Mouse (Mus musculus): ENCODE measurements around the gene Otp. TPM values are rescaled to one million over a fixed set of nuclear protein-coding genes. Genes with fewer than 3 reads are reported as not detected.

Gene Otp
- polyA plus RNA-seq, 1 experiment from 2014 or later, result 0.47 TPM

DNA sequence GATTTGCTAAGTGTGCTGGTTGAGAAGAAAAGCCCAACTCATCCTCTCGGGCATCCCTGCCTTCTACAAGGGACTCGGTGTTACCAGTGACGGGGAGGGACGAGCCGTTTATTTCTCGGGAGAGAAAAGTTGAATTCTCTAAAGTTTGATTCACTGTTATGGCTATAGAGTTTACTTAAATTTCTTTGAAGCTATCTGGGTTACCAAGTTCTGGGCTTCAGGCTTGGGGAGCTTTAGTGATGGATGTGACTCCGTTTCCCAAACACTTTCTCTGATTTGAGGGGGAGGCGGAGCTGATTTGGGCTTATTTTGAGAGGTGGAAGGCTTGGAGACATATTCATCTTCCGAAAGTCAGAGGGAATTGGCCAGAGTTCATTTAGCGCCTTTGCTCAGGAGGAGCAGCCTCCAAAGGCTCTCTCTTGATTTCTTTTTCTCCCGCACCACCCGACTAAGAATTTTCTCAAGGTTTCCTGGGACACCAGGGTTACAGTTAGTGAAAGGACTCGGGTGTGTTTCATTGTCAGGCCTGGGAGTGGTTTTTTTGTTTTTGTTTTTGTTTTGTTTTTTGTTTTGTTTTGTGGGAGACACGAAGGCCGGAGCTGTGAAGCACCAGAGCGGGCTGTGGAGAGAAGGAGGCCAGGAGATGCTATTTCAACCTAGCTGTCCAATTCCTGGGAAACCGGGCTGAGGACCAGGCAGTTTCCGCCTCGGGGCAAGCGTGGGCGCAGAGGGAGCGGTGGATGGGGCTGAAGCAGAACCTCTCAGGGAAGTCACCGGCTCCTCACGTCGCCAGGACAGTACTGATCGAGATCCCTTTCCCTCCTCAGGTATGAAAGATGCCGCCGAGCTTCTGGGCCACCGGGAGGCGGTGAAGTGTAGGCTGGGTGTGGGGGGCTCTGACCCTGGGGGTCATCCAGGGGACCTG is 1.1 kb downstream of the Otp start:
- no peak overlapping the region for H3K27ac ChIP-seq (replicated peaks)
- peak; percentile 42 for DNase-seq (ENCODE audit: low spot score)
- H3K36me3 ChIP-seq (replicated peaks), result no peaks in the 10 kb centered on the region
- no peaks in the 10 kb centered on the region for H3K9me3 ChIP-seq
- WGBS, result under 1% methylated on average over 30 of the region's 30 CpGs
- H3K4me3 ChIP-seq, result no peak overlapping the region
- H3K4me1 ChIP-seq, result peaks cover 18% of the 10 kb centered on the region
- H3K27me3 ChIP-seq (replicated peaks; ENCODE audit: low read depth, poor library complexity, severe bottlenecking), result peaks cover 100% of the 10 kb centered on the region

DNA sequence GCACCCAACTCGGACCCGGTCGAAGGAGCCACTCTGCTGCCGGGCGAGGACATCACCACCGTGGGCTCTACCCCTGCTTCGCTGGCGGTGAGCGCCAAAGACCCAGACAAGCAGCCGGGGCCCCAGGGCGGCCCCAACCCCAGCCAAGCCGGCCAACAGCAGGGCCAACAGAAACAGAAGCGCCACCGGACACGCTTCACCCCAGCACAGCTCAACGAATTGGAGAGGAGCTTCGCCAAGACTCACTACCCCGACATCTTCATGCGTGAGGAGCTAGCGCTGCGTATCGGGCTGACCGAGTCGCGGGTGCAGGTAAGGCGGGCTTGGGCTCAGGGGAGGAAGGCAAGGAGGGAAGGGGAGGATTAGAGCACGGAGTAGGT is 1.8 kb downstream of the Otp start:
- Histone ChIP-seq H3K27me3 (replicated peaks; ENCODE audit: low read depth, poor library complexity, severe bottlenecking) (peaks cover 100% of the 10 kb centered on the region), H3K27ac (replicated peaks) (no peak overlapping the region), H3K4me1 (peaks cover 18% of the 10 kb centered on the region), H3K4me3 (no peak overlapping the region), H3K9me3 (no peaks in the 10 kb centered on the region), H3K36me3 (replicated peaks) (no peaks in the 10 kb centered on the region)
- peak; percentile 45 for DNase-seq (ENCODE audit: low spot score)
- WGBS, result under 1% methylated on average over 27 of the region's 27 CpGs

DNA sequence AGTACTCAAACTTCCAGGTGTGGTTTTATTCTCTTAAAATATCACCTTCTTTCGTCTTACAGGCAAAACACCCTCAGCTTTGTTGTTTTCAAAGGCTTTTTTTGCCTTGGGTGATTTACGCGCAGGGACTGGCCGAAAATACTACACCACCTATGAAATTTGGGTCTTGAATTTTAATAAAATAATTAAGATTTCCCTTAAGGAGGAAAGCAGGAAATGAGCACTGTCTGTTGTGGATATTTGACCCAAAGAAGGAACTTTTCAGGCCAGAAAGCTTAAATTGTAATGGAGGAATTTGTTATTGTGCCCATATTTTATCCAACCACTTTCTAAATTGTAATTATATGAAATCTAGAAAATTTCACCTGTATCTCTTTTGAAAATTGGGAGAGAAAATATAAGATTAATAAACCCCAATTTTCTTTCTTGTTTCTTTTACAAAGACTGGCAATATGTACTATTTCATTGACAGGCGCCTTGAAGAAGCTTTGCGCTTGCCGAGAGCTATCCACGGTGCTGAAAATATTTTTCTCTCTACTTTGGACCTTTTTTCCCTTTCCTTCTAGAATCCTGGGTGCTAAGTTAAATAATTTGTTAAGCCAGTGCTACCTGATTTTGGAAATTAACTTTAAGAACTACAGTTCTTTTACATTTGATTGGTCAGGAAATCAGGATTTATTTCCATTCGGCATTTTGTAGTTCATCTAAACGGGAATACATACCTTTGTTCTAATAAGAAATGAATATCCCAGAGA is 2.8 kb downstream of the Otp start:
- DNase-seq (ENCODE audit: low spot score), result no peak
- Histone ChIP-seq H3K4me3 (no peak overlapping the region), H3K27me3 (replicated peaks; ENCODE audit: low read depth, poor library complexity, severe bottlenecking) (peaks cover 100% of the 10 kb centered on the region), H3K4me1 (peaks cover 24% of the 10 kb centered on the region), H3K9me3 (no peaks in the 10 kb centered on the region), H3K27ac (replicated peaks) (no peak overlapping the region), H3K36me3 (replicated peaks) (no peaks in the 10 kb centered on the region)
- 9% methylated on average over 10 of the region's 10 CpGs for WGBS

DNA sequence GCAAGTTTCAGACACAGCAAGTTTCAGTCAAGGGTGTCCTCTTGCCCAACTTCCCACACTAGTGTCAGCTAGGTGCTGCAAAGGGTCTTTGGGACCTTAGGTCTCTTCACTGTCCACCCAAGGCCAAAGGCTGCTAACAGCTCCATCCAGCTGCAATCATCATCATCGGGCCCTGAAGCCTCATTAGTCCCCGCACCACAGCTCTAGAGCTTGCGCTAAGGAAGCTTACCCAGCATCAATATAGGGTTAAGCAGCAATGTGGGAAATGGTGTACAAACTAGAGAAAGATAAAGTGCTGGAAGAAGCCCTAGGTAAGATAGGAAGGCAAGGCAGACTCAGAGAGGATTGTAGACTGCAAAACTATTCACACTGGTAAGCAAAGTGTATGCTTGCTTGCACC is 5.8 kb downstream of the Otp start:
- peaks cover 25% of the 10 kb centered on the region for H3K4me1 ChIP-seq
- H3K4me3 ChIP-seq, result no peak overlapping the region
- peaks cover 100% of the 10 kb centered on the region for H3K27me3 ChIP-seq (replicated peaks; ENCODE audit: low read depth, poor library complexity, severe bottlenecking)
- no peaks in the 10 kb centered on the region for H3K9me3 ChIP-seq
- no peak overlapping the region for H3K27ac ChIP-seq (replicated peaks)
- no peaks in the 10 kb centered on the region for H3K36me3 ChIP-seq (replicated peaks)
- under 1% methylated on average over 3 of the region's 3 CpGs for WGBS
- DNase-seq (ENCODE audit: low spot score), result no peak

DNA sequence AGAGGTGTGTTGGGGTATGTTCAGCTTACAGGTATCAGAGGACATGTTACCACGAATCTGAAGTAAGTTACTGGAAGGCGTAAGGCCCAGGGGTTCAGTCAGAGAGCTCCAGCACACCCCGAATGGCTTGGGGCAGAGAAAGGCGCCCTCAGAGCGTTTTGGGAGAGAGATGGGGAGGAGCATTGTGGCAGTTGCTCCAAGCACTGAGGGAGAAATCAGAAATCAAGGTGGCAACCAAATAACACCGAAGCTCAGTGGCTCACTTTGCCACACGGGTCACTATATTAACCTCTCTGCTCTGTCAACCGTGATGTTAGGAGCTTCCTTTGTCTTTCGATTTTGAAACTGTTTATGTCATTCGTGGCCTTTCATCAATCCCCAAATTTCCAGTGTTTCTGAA is 6.8 kb downstream of the Otp start:
- peaks cover 23% of the 10 kb centered on the region for H3K4me1 ChIP-seq
- peaks cover 100% of the 10 kb centered on the region for H3K27me3 ChIP-seq (replicated peaks; ENCODE audit: low read depth, poor library complexity, severe bottlenecking)
- DNase-seq (ENCODE audit: low spot score), result no peak
- no peaks in the 10 kb centered on the region for H3K36me3 ChIP-seq (replicated peaks)
- no peaks in the 10 kb centered on the region for H3K9me3 ChIP-seq
- H3K27ac ChIP-seq (replicated peaks), result no peak overlapping the region
- WGBS, result 1% methylated on average over 10 of the region's 10 CpGs
- peak overlapping the region; percentile 59; the same call in 1 of the 2 replicates for H3K4me3 ChIP-seq

DNA sequence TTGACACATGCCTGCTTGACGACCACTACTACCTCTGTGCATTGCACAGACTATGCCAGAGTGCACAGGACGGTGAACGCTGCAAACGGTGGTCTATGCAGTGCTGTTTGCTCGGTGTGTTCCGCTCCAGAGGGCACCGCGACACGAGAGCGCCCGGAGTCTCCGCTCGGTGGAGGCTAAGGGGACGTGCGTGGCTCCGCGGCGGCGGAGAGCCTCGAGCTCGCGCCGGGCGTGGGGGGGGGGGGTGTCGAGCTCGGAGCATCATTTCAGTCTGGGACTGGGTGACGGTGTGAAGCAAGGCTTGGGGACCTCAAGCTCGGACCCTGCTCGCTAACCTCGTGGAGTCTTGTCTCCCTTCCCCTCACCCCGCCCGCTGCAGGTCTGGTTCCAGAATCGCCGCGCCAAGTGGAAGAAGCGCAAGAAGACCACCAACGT is 7.3 kb downstream of the Otp start:
- under 1% methylated on average over 37 of the region's 37 CpGs for WGBS
- peaks cover 100% of the 10 kb centered on the region for H3K27me3 ChIP-seq (replicated peaks; ENCODE audit: low read depth, poor library complexity, severe bottlenecking)
- H3K36me3 ChIP-seq (replicated peaks), result no peaks in the 10 kb centered on the region
- H3K4me1 ChIP-seq, result peaks cover 22% of the 10 kb centered on the region
- no peak overlapping the region for H3K27ac ChIP-seq (replicated peaks)
- H3K4me3 ChIP-seq, result peak overlapping the region; percentile 59
- no peaks in the 10 kb centered on the region for H3K9me3 ChIP-seq
- DNase-seq (ENCODE audit: low spot score), result peak; percentile 46

DNA sequence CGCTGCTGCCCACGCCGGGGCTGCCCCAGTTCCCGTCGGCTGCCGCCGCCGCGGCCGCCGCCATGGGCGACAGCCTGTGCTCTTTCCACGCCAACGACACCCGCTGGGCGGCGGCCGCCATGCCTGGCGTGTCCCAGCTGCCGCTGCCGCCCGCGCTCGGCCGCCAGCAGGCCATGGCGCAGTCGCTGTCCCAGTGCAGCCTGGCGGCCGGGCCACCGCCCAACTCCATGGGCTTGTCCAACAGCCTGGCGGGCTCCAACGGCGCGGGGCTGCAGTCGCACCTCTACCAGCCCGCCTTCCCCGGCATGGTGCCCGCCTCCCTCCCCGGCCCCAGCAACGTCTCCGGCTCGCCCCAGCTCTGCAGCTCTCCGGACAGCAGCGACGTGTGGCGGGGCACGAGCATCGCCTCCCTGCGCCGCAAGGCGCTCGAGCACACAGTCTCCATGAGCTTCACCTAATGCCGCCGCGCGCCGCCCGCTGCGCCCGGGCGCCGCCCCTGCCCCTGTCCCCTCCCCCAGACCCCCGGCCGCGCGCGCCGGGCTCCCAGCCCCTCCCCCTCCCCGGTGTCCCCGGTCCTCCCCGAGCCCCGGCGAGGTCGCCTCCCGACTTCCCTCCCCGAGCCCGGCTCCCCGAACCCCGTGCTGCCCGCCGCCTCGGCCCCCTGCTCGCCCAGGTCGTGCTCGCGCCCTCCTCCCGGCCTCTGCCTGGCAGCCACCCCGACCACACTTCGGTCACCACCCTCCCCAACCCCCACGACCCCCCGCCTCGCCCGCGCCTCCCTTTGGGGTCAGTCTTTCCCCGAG is 8.0 kb downstream of the Otp start:
- H3K4me1 ChIP-seq, result peaks cover 22% of the 10 kb centered on the region
- under 1% methylated on average over 93 of the region's 95 CpGs for WGBS
- no peaks in the 10 kb centered on the region for H3K9me3 ChIP-seq
- peaks cover 100% of the 10 kb centered on the region for H3K27me3 ChIP-seq (replicated peaks; ENCODE audit: low read depth, poor library complexity, severe bottlenecking)
- peak overlapping the region; percentile 21 for H3K27ac ChIP-seq (replicated peaks)
- peak overlapping the region; percentile 59 for H3K4me3 ChIP-seq
- peak; percentile 74 for DNase-seq (ENCODE audit: low spot score)
- no peaks in the 10 kb centered on the region for H3K36me3 ChIP-seq (replicated peaks)

DNA sequence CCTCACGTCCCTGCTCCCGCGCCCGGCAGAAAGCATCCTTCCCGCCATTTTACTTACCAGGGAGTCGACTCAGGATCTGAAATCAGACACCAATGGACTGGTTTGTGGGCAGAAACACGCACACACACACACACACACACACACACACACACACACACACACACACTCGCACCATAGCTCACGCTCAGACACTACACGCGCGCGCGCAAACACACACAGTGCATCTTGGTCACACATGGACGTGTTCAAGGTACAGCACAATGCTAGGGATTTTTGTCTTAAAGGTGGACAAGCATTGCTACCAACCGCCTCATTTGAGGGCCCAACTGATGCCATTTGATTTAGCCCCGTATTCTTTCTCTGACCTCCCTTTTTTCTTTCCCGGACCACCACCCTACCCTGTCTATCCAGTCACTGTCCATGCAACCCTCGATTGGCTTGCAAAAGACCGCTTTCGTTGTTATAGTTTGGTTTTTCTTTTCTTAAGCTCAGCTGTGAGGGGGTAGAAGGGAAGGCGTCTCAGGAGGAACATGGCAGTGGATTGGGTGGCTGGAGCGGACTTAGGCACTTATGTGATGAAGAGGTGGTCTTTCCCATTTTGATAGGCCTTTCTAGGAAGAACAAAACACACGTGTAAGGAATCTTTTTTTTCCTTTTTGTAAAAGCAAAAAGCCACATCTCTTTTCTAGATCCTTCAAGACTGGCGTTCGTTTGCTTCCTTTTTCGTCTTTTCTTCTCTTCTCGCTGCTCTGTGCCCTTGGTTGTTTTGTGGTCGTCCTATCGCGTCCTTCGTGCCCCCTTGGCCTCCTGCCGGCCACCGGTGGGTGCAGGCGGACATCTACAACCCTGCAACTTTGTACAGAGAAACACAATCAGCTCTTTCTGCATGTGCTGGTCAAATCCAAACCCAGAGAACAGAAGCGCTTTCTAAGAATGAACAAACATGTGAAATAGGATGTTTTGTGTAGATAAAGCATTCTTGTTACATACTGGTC is 8.9 kb downstream of the Otp start:
- peak; percentile 73 for DNase-seq (ENCODE audit: low spot score)
- Histone ChIP-seq H3K36me3 (replicated peaks) (no peaks in the 10 kb centered on the region), H3K27me3 (replicated peaks; ENCODE audit: low read depth, poor library complexity, severe bottlenecking) (peaks cover 100% of the 10 kb centered on the region), H3K4me3 (peak overlapping the region; percentile 59), H3K4me1 (peaks cover 22% of the 10 kb centered on the region), H3K9me3 (no peaks in the 10 kb centered on the region), H3K27ac (replicated peaks) (peak overlapping the region; percentile 21; the same call in 1 of the 2 replicates)
- 1% methylated on average over 36 of the region's 36 CpGs for WGBS

DNA sequence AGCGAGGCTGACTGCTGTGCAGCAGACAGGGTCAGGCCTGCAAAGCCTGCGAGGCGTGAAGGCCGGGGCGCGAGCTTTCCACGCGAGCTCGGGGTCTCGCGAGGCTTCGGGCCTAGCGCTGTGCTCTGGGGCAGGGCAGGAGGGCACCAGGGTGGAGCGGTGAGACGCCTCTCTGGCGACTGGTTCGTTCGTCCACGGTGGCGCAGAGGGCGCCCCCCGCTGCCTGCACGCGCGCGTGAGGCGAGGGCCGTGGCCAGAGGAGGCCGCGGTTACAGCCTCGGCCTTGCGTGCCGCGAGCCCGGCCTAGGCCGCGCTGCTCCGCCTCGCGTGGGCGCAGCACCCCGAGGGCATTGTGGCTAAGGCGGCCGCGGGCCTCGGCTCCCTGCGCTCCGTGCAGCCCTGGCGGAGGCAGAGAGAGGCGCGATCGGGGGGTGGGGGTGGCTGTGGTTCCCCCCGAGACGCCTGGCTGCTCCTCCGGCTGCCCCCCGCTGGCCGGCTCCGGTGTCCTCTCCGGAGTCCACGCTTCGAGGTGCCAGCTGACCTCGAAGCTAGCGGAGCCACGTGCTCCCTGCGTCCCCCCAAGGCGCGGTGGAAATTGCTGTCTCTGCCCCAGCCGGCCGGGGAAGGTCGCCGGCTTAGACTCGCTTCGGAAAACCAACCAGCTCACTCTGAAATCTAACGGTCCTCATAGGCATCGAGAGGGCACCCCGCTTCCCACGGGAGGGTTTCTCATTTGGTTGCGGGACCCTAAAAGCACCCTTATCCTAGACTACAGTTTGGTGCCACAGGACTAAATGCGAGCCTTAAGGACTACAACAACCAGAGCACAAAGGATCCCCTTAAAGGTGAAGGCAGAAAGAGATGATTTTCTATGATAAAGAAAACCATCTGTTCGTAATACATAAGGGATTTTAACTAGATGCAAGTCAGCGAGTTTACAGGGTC is 10.2 kb downstream of the Otp start:
- no peak overlapping the region for H3K27ac ChIP-seq (replicated peaks)
- no peaks in the 10 kb centered on the region for H3K9me3 ChIP-seq
- peaks cover 99% of the 10 kb centered on the region for H3K27me3 ChIP-seq (replicated peaks; ENCODE audit: low read depth, poor library complexity, severe bottlenecking)
- no peaks in the 10 kb centered on the region for H3K36me3 ChIP-seq (replicated peaks)
- 2% methylated on average over 81 of the region's 81 CpGs for WGBS
- peak overlapping the region; percentile 40 for H3K4me3 ChIP-seq
- H3K4me1 ChIP-seq, result peaks cover 22% of the 10 kb centered on the region
- DNase-seq (ENCODE audit: low spot score), result peak; percentile 63

DNA sequence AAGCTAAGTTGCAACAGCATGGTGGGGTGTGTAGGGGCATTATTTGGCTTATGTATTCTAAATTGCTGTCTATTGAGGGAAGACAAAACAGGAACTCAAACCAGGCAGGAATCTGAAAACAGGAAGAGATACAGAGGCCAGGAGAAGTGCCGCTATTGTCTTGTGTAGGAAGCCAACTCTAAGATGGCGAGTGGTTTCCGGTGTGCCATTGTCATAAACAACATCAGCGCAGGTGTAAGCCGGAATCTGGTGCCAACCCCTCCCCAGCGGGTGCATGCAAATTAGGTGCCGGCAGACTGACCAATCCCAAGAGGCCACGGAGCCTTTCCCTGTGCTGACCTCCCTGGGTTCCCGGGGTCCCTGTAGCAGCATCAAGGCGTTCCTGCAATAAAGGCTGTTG is 32.4 kb downstream of the Otp start:
- H3K4me1 ChIP-seq, result peaks cover 2% of the 10 kb centered on the region
- H3K4me3 ChIP-seq, result no peak overlapping the region
- H3K36me3 ChIP-seq (replicated peaks), result no peaks in the 10 kb centered on the region
- no peak for DNase-seq (ENCODE audit: low spot score)
- H3K27ac ChIP-seq (replicated peaks), result no peak overlapping the region
- 91% methylated on average over 10 of the region's 10 CpGs for WGBS
- no peaks in the 10 kb centered on the region for H3K9me3 ChIP-seq
- 0 out of 2 replicates have a peak, but pooled peaks cover 13% of the 10 kb centered on the region for H3K27me3 ChIP-seq (replicated peaks; ENCODE audit: low read depth, poor library complexity, severe bottlenecking)
